In genomic region chr13:23760972-23761864, GRCm38 (mm10) we compare ENCODE assay signal across 8 mouse cellular contexts. TPM values are rescaled to one million over a fixed set of nuclear protein-coding genes. Genes with fewer than 3 reads are reported as not detected.
DNase-seq lines count a peak whose midpoint lies in the region; ATAC-seq lines count a peak whose summit lies in the region.

TSS of gene Hist1h4a (minus strand) at chr13:23761230.

- H3K27me3 ChIP-seq in hindbrain, embryonic 15.5 days = no peaks in the 10 kb centered on the region

- H3K4me2 ChIP-seq in hindbrain, embryonic 15.5 days = peak within 1 kb of the TSS; percentile 87

- peak within 1 kb of the TSS; percentile 87 for H3K27ac ChIP-seq in hindbrain, embryonic 15.5 days (replicated peaks)

- peak within 1 kb of the TSS; percentile 50 for H3K9ac ChIP-seq in hindbrain, embryonic 15.5 days

- no peaks in the 10 kb centered on the region for H3K9me3 ChIP-seq in hindbrain, embryonic 15.5 days

- H3K4me3 ChIP-seq in hindbrain, embryonic 15.5 days = peak within 1 kb of the TSS; percentile 56

- under 1% methylated on average over 68 of the region's 72 CpGs for WGBS in hindbrain, embryonic 15.5 days

- peaks cover 37% of the 10 kb centered on the region for H3K4me1 ChIP-seq in hindbrain, embryonic 15.5 days (replicated peaks)

- ATAC-seq in hindbrain, embryonic 15.5 days (ENCODE audit: low FRiP score, low read depth) = peak; percentile 84

- no peaks in the 10 kb centered on the region for H3K36me3 ChIP-seq in hindbrain, embryonic 15.5 days

- DNase-seq in T-cell, adult 2 months (ENCODE audit: low spot score) = peak; percentile 98
- peak; percentile 98 to 99 for DNase-seq in cerebellum, postnatal 36 days
- peak; percentile 99 for DNase-seq in frontal cortex, postnatal 36 days (ENCODE audit: low spot score in 2 of 2)
- DNase-seq in layer of hippocampus, postnatal 36 days = peak; percentile 98
- peak; percentile 98 for DNase-seq in lung, postnatal 25 days (ENCODE audit: low spot score)
- DNase-seq in retina, adult 2 months (ENCODE audit: low read depth, low spot score) = peak; percentile 98
- peak; percentile 98 for DNase-seq in thymus, postnatal 25 days

RNA-seq across cellular contexts. Expression of gene Hist1h4a, which starts in this region (rescaled TPM):
- 0.32 and 0.51 TPM in 2 replicates for polyA plus RNA-seq in hindbrain, embryonic 15.5 days (2015; fragmentation: Nextera tagmentation; extraction: Ambion mirVana)
- 10 to 100 TPM; 35.4 to 47.1 TPM for total RNA-seq in layer of hippocampus, postnatal 36 days (2021)

Comparison
In these comparisons a context has a peak if more than half of its experiments do, and no peak if none do; other contexts are left out.
1. Peak in every context shown above with its lines: DNase-seq, ATAC-seq, H3K4me3 ChIP-seq and H3K27ac ChIP-seq.
2. Peak in ATAC-seq, H3K4me3 ChIP-seq, H3K27ac ChIP-seq, H3K9ac ChIP-seq and H3K4me2 ChIP-seq in hindbrain, embryonic 15.5 days; RNA of the gene not detected or under 1 TPM.